Mouse (Mus musculus) stomach, postnatal 0 days (tissue): ENCODE data around the gene Tmem273.

Experiments used
- CTCF ChIP-seq: IDR thresholded peaks from 2 replicates; pipeline ENCODE4 v1.5.1; 2016; ENCODE audit warnings: antibody characterized with exemption, low read depth, mild to moderate bottlenecking, moderate library complexity
- EP300 ChIP-seq: optimal IDR thresholded peaks from 2 replicates; pipeline ENCODE3; 2016; ENCODE audit warnings: antibody characterized with exemption

DNA sequence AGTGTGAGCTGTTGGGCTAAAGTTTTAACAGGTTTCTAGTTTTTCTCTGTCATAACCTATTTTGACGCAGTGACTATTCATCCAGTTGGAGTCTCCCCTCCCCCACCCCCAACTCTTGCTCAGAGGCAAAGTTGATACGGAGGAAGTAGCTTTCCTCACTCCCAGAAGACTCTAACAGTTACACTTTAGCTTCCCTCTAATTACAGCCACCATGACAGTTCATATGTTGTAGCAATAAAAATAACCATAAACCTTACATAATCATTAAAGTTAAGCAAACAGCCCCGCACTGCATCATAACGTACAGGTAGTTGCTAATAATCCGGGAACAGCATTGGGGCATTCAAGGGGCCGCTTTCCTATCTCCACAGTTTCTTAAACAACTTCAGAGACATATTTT lies 15.2 kb upstream of the Tmem273 start:
- TF ChIP-seq CTCF, result no peak
- no peak for TF ChIP-seq EP300
